Mouse (Mus musculus): ENCODE data around the gene Sec16a. TPM values are rescaled to one million over a fixed set of nuclear protein-coding genes. Genes with fewer than 3 reads are reported as not detected.

Sec16a gene
- total RNA-seq (2023): 10 to 100 TPM; 43.7 to 52.4 TPM

GRCm38 (mm10) chr2:26444946-26445665, at the start of gene Sec16a:
TSS of gene Sec16a (minus strand) at chr2:26445216.

GRCm38 (mm10) chr2:26408515-26409356, 36.3 kb downstream of the Sec16a start, which contains the start of gene Inpp5e:
TSS of gene Inpp5e (minus strand) at chr2:26409203.

GRCm38 (mm10) chr2:26389154-26389690, 55.8 kb downstream of the Sec16a start, which contains the start of the genes Entr1 and Pmpca:
TSS of gene Entr1 (minus strand) at chr2:26389316.
TSS of gene Pmpca (plus strand) at chr2:26389339.

GRCm38 (mm10) chr2:26380131-26380771, 64.8 kb downstream of the Sec16a start, which contains the start of gene Snapc4:
TSS of gene Snapc4 (minus strand) at chr2:26380653.

GRCm38 (mm10) chr2:26360772-26361171, 84.2 kb downstream of the Sec16a start, which contains the start of gene Card9:
TSS of gene Card9 (minus strand) at chr2:26360918.

Other genes starting within 250 kb of the Sec16a start
- not detected for gene Lhx3, start 236.9 kb downstream of the Sec16a start, total RNA-seq (2023)
- 1 to 10 TPM; 3.9 to 4.6 TPM for gene Qsox2, start 207.7 kb downstream of the Sec16a start, total RNA-seq (2023)
- not detected for gene Ccdc187, start 150.7 kb downstream of the Sec16a start, total RNA-seq (2023)
- gene Gpsm1, start 129.7 kb downstream of the Sec16a start, total RNA-seq (2023): 1 to 10 TPM; 6.7 to 8.5 TPM
- gene Dnlz, start 93.1 kb downstream of the Sec16a start, total RNA-seq (2023): 1 to 10 TPM; 4.7 to 5.2 TPM
- gene Card9, start 84.3 kb downstream of the Sec16a start, total RNA-seq (2023): 100 to 1,000 TPM; 168 to 182 TPM
- gene Snapc4, start 64.6 kb downstream of the Sec16a start, total RNA-seq (2023): 10 to 100 TPM; 17.4 to 20.4 TPM
- 10 to 100 TPM; 91.3 to 98.5 TPM for gene Entr1, start 55.9 kb downstream of the Sec16a start, total RNA-seq (2023)
- gene Pmpca, start 55.9 kb downstream of the Sec16a start, total RNA-seq (2023): 10 to 100 TPM; 40.3 to 44.0 TPM
- 10 to 100 TPM; 14.1 to 15.8 TPM for gene Inpp5e, start 36.0 kb downstream of the Sec16a start, total RNA-seq (2023)
- gene Notch1, start 71.4 kb upstream of the Sec16a start, total RNA-seq (2023): 100 to 1,000 TPM; 178 to 203 TPM
- 1 to 10 TPM; 3.1 to 5.4 TPM for gene Egfl7, start 134.8 kb upstream of the Sec16a start, total RNA-seq (2023)
- gene Gm20532, start 141.4 kb upstream of the Sec16a start, total RNA-seq (2023): 1 to 10 TPM in 1 of 2 experiments, not detected in 1; 1.3 TPM
- gene Agpat2, start 159.2 kb upstream of the Sec16a start, total RNA-seq (2023): 100 to 1,000 TPM; 115 to 116 TPM
- gene Fam69b, start 183.2 kb upstream of the Sec16a start, total RNA-seq (2023): 1 to 10 TPM; 3.0 to 3.2 TPM
- gene Lcn4, start 226.1 kb upstream of the Sec16a start, total RNA-seq (2023): not detected

Data from neutrophil, adult 83 days (primary cell).